Mouse (Mus musculus): Measurements from ENCODE around the gene Ube2s. TPM values are rescaled to one million over a fixed set of nuclear protein-coding genes. Genes with fewer than 3 reads are reported as not detected.
"Not testable (repeated sequence)": the region's sequence is repeated elsewhere in the genome, so short reads cannot be mapped to it uniquely, and the experiment has no call there.

The Ube2s gene
- total and polyA plus RNA-seq, 3 experiments = 341 to 740 TPM; not detected in 1

DNA sequence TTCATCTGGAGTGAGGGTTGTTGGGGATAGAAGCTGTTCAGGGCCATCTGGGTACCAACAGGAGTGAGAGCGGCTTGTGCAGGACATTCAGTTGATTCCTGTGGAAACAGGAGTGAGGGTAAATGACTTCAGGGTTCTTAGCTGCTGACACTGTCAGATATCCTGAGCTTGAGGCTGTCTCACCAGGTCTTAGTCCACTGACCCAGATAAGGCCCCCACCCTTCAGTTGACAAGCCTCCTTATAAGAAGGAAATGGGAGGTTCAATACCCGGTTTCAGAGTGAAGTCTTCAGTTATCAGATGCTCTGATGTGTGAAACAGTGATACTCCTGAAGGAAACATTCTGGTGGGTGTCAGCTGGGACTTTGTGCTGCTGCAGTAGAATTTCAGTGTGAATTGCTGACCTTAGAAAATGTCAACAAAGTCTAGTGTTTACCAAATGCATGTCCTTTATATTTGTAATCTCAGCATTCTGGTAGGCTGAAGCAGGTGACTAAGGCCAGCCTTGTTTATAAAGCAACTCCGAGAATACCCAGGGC is 17.7 kb downstream of the Ube2s start (continued):
- TF ChIP-seq ETS1 (IDR thresholded peaks at IDR 0.05; ENCODE audit: low read depth, low read length) (0 out of 2 replicates have a peak, but pooled peaks have one; percentile 13), ZC3H11A (IDR thresholded peaks at IDR 0.05; ENCODE audit: low read depth, low read length) (no peak)

DNA sequence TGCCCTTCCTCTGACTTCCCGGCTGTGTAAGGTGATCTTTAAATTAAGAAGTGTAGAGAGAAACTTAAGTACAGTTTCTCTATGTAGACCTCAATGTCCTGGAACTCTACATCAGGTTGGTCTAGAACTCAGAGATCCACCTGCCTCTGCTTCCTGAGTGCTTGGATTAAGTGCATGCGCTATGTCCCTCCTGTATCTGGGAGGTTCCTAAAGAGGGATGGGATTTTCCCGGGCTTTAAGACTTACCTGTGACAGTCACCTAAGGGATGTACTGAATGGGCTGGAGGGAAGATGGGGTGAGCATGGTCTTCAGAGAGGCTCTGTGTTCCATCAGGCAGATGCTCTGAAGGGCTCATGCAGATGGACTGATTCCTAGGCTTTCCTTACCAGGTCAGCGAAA is 18.7 kb downstream of the Ube2s start:
- Histone ChIP-seq H3K4me1 (ENCODE audit: control insufficient read depth in 1 of 2, insufficient read depth in 2 of 2, low read length in 2 of 2) (peaks cover 0 to 12% of the 10 kb centered on the region in 2 experiments; a peak in 3 of 4 replicates), H3K9me3 (replicated peaks; ENCODE audit: insufficient read depth, low read length) (no peaks in the 10 kb centered on the region), H3K4me3 (ENCODE audit: control insufficient read depth in 1 of 2, insufficient read depth in 1 of 2, low read depth in 2 of 2, low read length in 2 of 2) (peak overlapping the region; percentile 86 to 96), H3K27me3 (ENCODE audit: control insufficient read depth in 1 of 2, insufficient read depth in 2 of 2, low read length in 2 of 2) (no peaks in the 10 kb centered on the region), H3K79me2 (ENCODE audit: control insufficient read depth, insufficient read depth, low read length, poor library complexity) (peaks cover 29% of the 10 kb centered on the region), H3K36me3 (ENCODE audit: control insufficient read depth in 1 of 2, insufficient read depth in 2 of 2, low read length in 2 of 2) (peaks cover 9 to 10% of the 10 kb centered on the region in 2 experiments), H3K27ac (ENCODE audit: control insufficient read depth, low read depth, low read length) (peak overlapping the region; percentile 84), H3K9ac (ENCODE audit: control insufficient read depth, low read depth, low read length, poor library complexity, severe bottlenecking) (peak overlapping the region; percentile 93)
- DNase-seq (ENCODE audit: low read depth, low spot score) = peak; percentile 52
- TF ChIP-seq JUND (IDR thresholded peaks at IDR 0.05; ENCODE audit: low read depth, low read length) (no peak), SIN3A (IDR thresholded peaks at IDR 0.05; ENCODE audit: low read length) (no peak; the same call in 1 of the 2 replicates), NELFE (IDR thresholded peaks at IDR 0.05; ENCODE audit: low read depth, low read length) (no peak), CHD1 (IDR thresholded peaks at IDR 0.05; ENCODE audit: low read depth, low read length) (no peak), GABPA (IDR thresholded peaks at IDR 0.05; ENCODE audit: low read depth, low read length) (no peak), MAZ (IDR thresholded peaks at IDR 0.05; ENCODE audit: low read depth, low read length) (no peak), ZMIZ1 (IDR thresholded peaks at IDR 0.05; ENCODE audit: low read depth, low read length) (no peak), MXI1 (IDR thresholded peaks at IDR 0.05; ENCODE audit: low read depth, low read length) (no peak), ZC3H11A (IDR thresholded peaks at IDR 0.05; ENCODE audit: low read depth, low read length) (no peak), POLR2A (IDR thresholded peaks at IDR 0.05; ENCODE audit: control insufficient read depth in 1 of 2, insufficient read depth in 1 of 2, low read depth in 1 of 2, low read length in 2 of 2, poor library complexity in 1 of 2) (no peak), MEF2A (IDR thresholded peaks at IDR 0.05; ENCODE audit: extremely low read depth, insufficient replicate concordance, low read depth, low read length, poor library complexity, severe bottlenecking) (no peak), TCF12 (IDR thresholded peaks at IDR 0.05; ENCODE audit: low read depth, low read length) (no peak), HCFC1 (IDR thresholded peaks at IDR 0.05; ENCODE audit: low read depth, low read length) (no peak), MYC (IDR thresholded peaks at IDR 0.05; ENCODE audit: low read depth, low read length) (no peak), MAFK (IDR thresholded peaks at IDR 0.05; ENCODE audit: borderline replicate concordance, low read depth, low read length) (no peak)

DNA sequence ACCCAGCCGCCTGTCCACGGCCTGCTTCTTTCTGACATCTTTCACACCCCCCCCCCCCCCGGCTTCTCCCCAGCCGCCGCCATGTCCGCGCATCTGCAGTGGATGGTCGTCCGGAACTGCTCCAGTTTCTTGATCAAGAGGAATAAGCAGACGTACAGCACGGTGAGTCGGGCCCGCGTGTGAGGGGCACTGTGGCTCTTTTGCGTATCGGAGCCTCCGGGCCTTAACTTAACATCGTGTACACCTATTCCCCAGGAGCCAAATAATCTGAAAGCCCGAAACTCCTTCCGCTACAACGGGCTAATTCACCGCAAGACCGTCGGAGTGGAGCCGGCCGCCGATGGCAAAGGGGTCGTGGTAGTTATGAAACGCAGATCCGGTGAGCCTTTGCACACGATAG is 19.1 kb downstream of the Ube2s start:
- not testable (repeated sequence) for H3K27me3 ChIP-seq (ENCODE audit: control insufficient read depth in 1 of 2, insufficient read depth in 2 of 2, low read length in 2 of 2); DNase-seq (ENCODE audit: low read depth, low spot score); H3K9me3 ChIP-seq (replicated peaks; ENCODE audit: insufficient read depth, low read length); H3K36me3 ChIP-seq (ENCODE audit: control insufficient read depth in 1 of 2, insufficient read depth in 2 of 2, low read length in 2 of 2)
- Histone ChIP-seq H3K4me1 (ENCODE audit: control insufficient read depth in 1 of 2, insufficient read depth in 2 of 2, low read length in 2 of 2) (peaks cover 0 to 14% of the 10 kb centered on the region in 2 experiments; a peak in 3 of 4 replicates), H3K9ac (ENCODE audit: control insufficient read depth, low read depth, low read length, poor library complexity, severe bottlenecking) (peak overlapping the region; percentile 93), H3K4me3 (ENCODE audit: control insufficient read depth in 1 of 2, insufficient read depth in 1 of 2, low read depth in 2 of 2, low read length in 2 of 2) (peak overlapping the region; percentile 86 to 96), H3K79me2 (ENCODE audit: control insufficient read depth, insufficient read depth, low read length, poor library complexity) (peaks cover 32% of the 10 kb centered on the region), H3K27ac (ENCODE audit: control insufficient read depth, low read depth, low read length) (peak overlapping the region; percentile 84)
- 0 out of 4 replicates have a peak, but pooled peaks of 1 of the 2 experiments have one; percentile 59 for TF ChIP-seq POLR2A (IDR thresholded peaks at IDR 0.05; ENCODE audit: control insufficient read depth in 1 of 2, insufficient read depth in 1 of 2, low read depth in 1 of 2, low read length in 2 of 2, poor library complexity in 1 of 2)

All from MEL (cell line).